Mouse (Mus musculus): ENCODE results near the gene Nrxn1.

- TF ChIP-seq CTCF (IDR thresholded peaks at IDR 0.05) (no peak), POLR2A (IDR thresholded peaks at IDR 0.05; ENCODE audit: insufficient read depth, low read depth, low read length) (no peak)
Measured at GRCm38 (mm10) chr17:90196772-90197171, 896.1 kb downstream of the Nrxn1 start.
